ENCODE assay signal across 12 mouse cellular contexts in the genomic region with DNA sequence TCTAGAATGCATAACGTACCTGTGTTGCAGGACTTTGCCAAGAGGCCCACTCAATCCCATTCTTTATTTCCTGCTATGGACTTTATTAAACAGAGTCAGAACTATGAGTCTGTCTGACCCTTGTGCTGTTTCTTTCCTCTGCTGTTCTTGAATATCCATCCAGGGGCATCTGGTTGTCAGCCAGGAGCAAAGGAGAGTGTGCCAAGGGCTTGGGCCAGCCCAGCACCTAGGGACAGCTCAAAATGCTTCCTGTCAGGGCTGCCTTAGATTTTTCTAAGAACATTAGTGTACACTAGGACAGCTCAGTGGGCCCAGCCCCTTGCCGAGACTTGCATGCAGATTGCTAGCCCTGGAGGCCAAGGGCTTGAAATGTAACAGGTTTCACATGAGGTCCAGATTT. TPM values are rescaled to one million over a fixed set of nuclear protein-coding genes. Genes with fewer than 3 reads are reported as not detected.
DNase-seq lines count a peak whose midpoint lies in the region; ATAC-seq lines count a peak whose summit lies in the region.
"Had no signal": no experiment of that assay in that cellular context is flagged by ENCODE, and none has a peak within 500 bp of the region (broad histone marks: within the 10 kb centered on the region; RNA-seq: fewer than 3 reads in every experiment).

No protein-coding gene starts in this region.

- 83% methylated on average over 2 of the region's 2 CpGs for WGBS in embryonic facial prominence, embryonic 14.5 days

- H3K9me3 ChIP-seq in embryonic facial prominence, embryonic 14.5 days (ENCODE audit: control insufficient read depth, low read length) = no peaks in the 10 kb centered on the region
- H3K9me3 ChIP-seq: limb, embryonic 15.5 days; stomach, embryonic 15.5 days had no signal

- no peak overlapping the region for H3K4me2 ChIP-seq in embryonic facial prominence, embryonic 14.5 days (ENCODE audit: low read depth, low read length)
- H3K4me2 ChIP-seq: limb, embryonic 15.5 days; stomach, embryonic 15.5 days had no signal

- no peak overlapping the region for H3K4me3 ChIP-seq in embryonic facial prominence, embryonic 14.5 days (ENCODE audit: low read depth, low read length)
- H3K4me3 ChIP-seq: limb, embryonic 15.5 days; stomach, embryonic 15.5 days had no signal

- H3K27ac ChIP-seq in embryonic facial prominence, embryonic 14.5 days (replicated peaks; ENCODE audit: low read depth, low read length) = no peak overlapping the region
- H3K27ac ChIP-seq: stomach, embryonic 15.5 days had no signal

- ATAC-seq in embryonic facial prominence, embryonic 14.5 days (ENCODE audit: low read depth) = no peak
- no peak for ATAC-seq in inflammation-experienced regulatory T-cells, adult 6 months
- ATAC-seq: forebrain, embryonic 14.5 days; Patski had no signal

- no peaks in the 10 kb centered on the region for H3K27me3 ChIP-seq in embryonic facial prominence, embryonic 14.5 days (replicated peaks; ENCODE audit: control insufficient read depth, insufficient read depth, low read length)
- H3K27me3 ChIP-seq: limb, embryonic 15.5 days; Patski; stomach, embryonic 15.5 days had no signal

- peak overlapping the region; percentile 25; the same call in 1 of the 2 replicates for H3K9ac ChIP-seq in embryonic facial prominence, embryonic 14.5 days (ENCODE audit: low read depth, low read length)
- H3K9ac ChIP-seq: limb, embryonic 15.5 days; stomach, embryonic 15.5 days had no signal

- H3K4me1 ChIP-seq in embryonic facial prominence, embryonic 14.5 days (ENCODE audit: control insufficient read depth, insufficient read depth, low read length) = peaks cover 10% of the 10 kb centered on the region; the same call in 1 of the 2 replicates

- intact Hi-C loops in left cerebral cortex, postnatal 4 days (cut with DNase I) = loop anchor here (5.0 kb wide), 1 partner anchor 45 kb away; no protein-coding TSS in a partner anchor

- H3K36me3 ChIP-seq in embryonic facial prominence, embryonic 14.5 days (ENCODE audit: control insufficient read depth, insufficient read depth, low read length) = no peaks in the 10 kb centered on the region
- H3K36me3 ChIP-seq: limb, embryonic 15.5 days; stomach, embryonic 15.5 days had no signal

- DNase-seq in adrenal gland, postnatal 10 days = peak; percentile 78
- no peak for DNase-seq in adrenal gland, postnatal 4 days (ENCODE audit: low spot score in 2 of 2)
- DNase-seq in left cerebral cortex, postnatal 4 days = peak; percentile 28
- DNase-seq in left cerebral cortex, adult 18-20 months (ENCODE audit: low spot score in 2 of 2) = no peak
- no peak for DNase-seq in embryonic facial prominence, embryonic 14.5 days (ENCODE audit: low spot score)
- peak; percentile 63 for DNase-seq in kidney, postnatal 14 days
- DNase-seq in testis, postnatal 14 days (ENCODE audit: low spot score) = no peak

RNA-seq across cellular contexts. Expression of gene Dnm2, which starts 3.1 kb away (rescaled TPM):
- total RNA-seq in adrenal gland, postnatal 10 days (2021) = 10 to 100 TPM; 79.1 to 94.7 TPM
- 100 to 1,000 TPM; 111 to 116 TPM for total RNA-seq in adrenal gland, postnatal 4 days (2021)
- 10 to 100 TPM; 87.1 to 92.7 TPM for total RNA-seq in left cerebral cortex, postnatal 4 days (2021)
- 10 to 100 TPM; 50.5 to 53.1 TPM for total RNA-seq in left cerebral cortex, adult 18-20 months (2021)
- 65.8 and 69.3 TPM in 2 replicates for polyA plus RNA-seq in embryonic facial prominence, embryonic 14.5 days (2014; fragmentation: Nextera tagmentation; extraction: Ambion mirVana)
- polyA plus RNA-seq in inflammation-experienced regulatory T-cells, adult 6 months (2017; shearing (Covaris generic)) = 100 to 1,000 TPM in 1 of 3 experiments, 10 to 100 TPM in 2; 85.4 to 117 (median 97.6) TPM

RNA-seq across cellular contexts. Expression of gene Qtrt1, which starts 16.1 kb away (rescaled TPM):
- 10 to 100 TPM; 14.8 to 21.1 TPM for total RNA-seq in adrenal gland, postnatal 10 days (2021)
- 10 to 100 TPM; 34.0 to 35.3 TPM for total RNA-seq in adrenal gland, postnatal 4 days (2021)
- total RNA-seq in left cerebral cortex, postnatal 4 days (2021) = 10 to 100 TPM; 38.2 to 41.0 TPM
- total RNA-seq in left cerebral cortex, adult 18-20 months (2021) = 10 to 100 TPM; 21.1 to 25.8 TPM
- polyA plus RNA-seq in embryonic facial prominence, embryonic 14.5 days (2014; fragmentation: Nextera tagmentation; extraction: Ambion mirVana) = 36.9 and 49.4 TPM in 2 replicates
- polyA plus RNA-seq in inflammation-experienced regulatory T-cells, adult 6 months (2017; shearing (Covaris generic)) = 10 to 100 TPM; 26.2 to 49.8 (median 39.8) TPM

Comparison
In these comparisons a context has a peak if more than half of its experiments do, and no peak if none do; other contexts are left out.
1. DNase-seq: peak in adrenal gland, postnatal 10 days (single experiment), left cerebral cortex, postnatal 4 days (single experiment) and kidney, postnatal 14 days (single experiment); none in adrenal gland, postnatal 4 days (0 of 2), left cerebral cortex, adult 18-20 months (0 of 2), embryonic facial prominence, embryonic 14.5 days (single experiment) and testis, postnatal 14 days (single experiment).